Mouse (Mus musculus): ENCODE measurements around the gene Krtap7-1. TPM values are rescaled to one million over a fixed set of nuclear protein-coding genes. Genes with fewer than 3 reads are reported as not detected.

Gene Krtap7-1
- total RNA-seq, 2 experiments from 2014 or later, result not detected

Other genes starting within 250 kb of the Krtap7-1 start
- gene Krtap21-1, start 104.5 kb downstream of the Krtap7-1 start, total RNA-seq (2021), result not detected
- not detected for gene Krtap6-2, start 88.2 kb downstream of the Krtap7-1 start, total RNA-seq (2021)
- gene Krtap8-1, start 20.4 kb downstream of the Krtap7-1 start, total RNA-seq (2021), result not detected
- gene Krtap11-1, start 62.9 kb upstream of the Krtap7-1 start, total RNA-seq (2021), result not detected